Mouse (Mus musculus): ENCODE results near the gene Hsd17b3. TPM values are rescaled to one million over a fixed set of nuclear protein-coding genes. Genes with fewer than 3 reads are reported as not detected.

Hsd17b3 gene
- polyA plus RNA-seq, 1 experiment from 2014 or later: not detected

GRCm38 (mm10) chr13:64048467-64048866, 40.6 kb downstream of the Hsd17b3 start:
- WGBS (ENCODE audit: insufficient replicate concordance): 65% methylated on average over 2 of the region's 2 CpGs
- no peak for ATAC-seq (ENCODE audit: insufficient read depth)
- H3K27me3 ChIP-seq: no peaks in the 10 kb centered on the region
- no peaks in the 10 kb centered on the region for H3K9me3 ChIP-seq (replicated peaks)
- H3K36me3 ChIP-seq (replicated peaks): no peaks in the 10 kb centered on the region
- no peak overlapping the region for H3K4me3 ChIP-seq (replicated peaks)
- H3K4me1 ChIP-seq (replicated peaks): 0 out of 2 replicates have a peak, but pooled peaks cover 4% of the 10 kb centered on the region
- no peak overlapping the region for H3K4me2 ChIP-seq
- H3K9ac ChIP-seq: no peak overlapping the region
- no peak overlapping the region for H3K27ac ChIP-seq (replicated peaks)

GRCm38 (mm10) chr13:64039976-64040375, 49.1 kb downstream of the Hsd17b3 start:
- 19% methylated on average over 10 of the region's 10 CpGs for WGBS (ENCODE audit: insufficient replicate concordance)
- no peak for ATAC-seq (ENCODE audit: insufficient read depth)
- H3K4me3 ChIP-seq (replicated peaks): no peak overlapping the region
- H3K4me1 ChIP-seq (replicated peaks): peaks cover 3% of the 10 kb centered on the region; the same call in 1 of the 2 replicates
- H3K27ac ChIP-seq (replicated peaks): no peak overlapping the region
- no peaks in the 10 kb centered on the region for H3K27me3 ChIP-seq
- no peaks in the 10 kb centered on the region for H3K36me3 ChIP-seq (replicated peaks)
- H3K9me3 ChIP-seq (replicated peaks): no peaks in the 10 kb centered on the region
- H3K9ac ChIP-seq: no peak overlapping the region
- no peak overlapping the region for H3K4me2 ChIP-seq

GRCm38 (mm10) chr13:64038114-64038513, 50.9 kb downstream of the Hsd17b3 start:
- no peak for ATAC-seq (ENCODE audit: insufficient read depth)
- Histone ChIP-seq H3K4me1 (replicated peaks) (peaks cover 5% of the 10 kb centered on the region; the same call in 1 of the 2 replicates), H3K9ac (no peak overlapping the region), H3K9me3 (replicated peaks) (no peaks in the 10 kb centered on the region), H3K36me3 (replicated peaks) (no peaks in the 10 kb centered on the region), H3K4me2 (no peak overlapping the region), H3K27me3 (no peaks in the 10 kb centered on the region), H3K4me3 (replicated peaks) (no peak overlapping the region), H3K27ac (replicated peaks) (no peak overlapping the region)

GRCm38 (mm10) chr13:64036079-64037011, 52.7 kb downstream of the Hsd17b3 start:
- H3K9me3 ChIP-seq (replicated peaks): no peaks in the 10 kb centered on the region
- H3K4me1 ChIP-seq (replicated peaks): peaks cover 5% of the 10 kb centered on the region; the same call in 1 of the 2 replicates
- H3K9ac ChIP-seq: no peak overlapping the region
- H3K4me2 ChIP-seq: no peak overlapping the region
- H3K27ac ChIP-seq (replicated peaks): no peak overlapping the region
- no peaks in the 10 kb centered on the region for H3K27me3 ChIP-seq
- 18% methylated on average over 13 of the region's 13 CpGs for WGBS (ENCODE audit: insufficient replicate concordance)
- no peak overlapping the region for H3K4me3 ChIP-seq (replicated peaks)
- no peaks in the 10 kb centered on the region for H3K36me3 ChIP-seq (replicated peaks)
- 0 out of 2 replicates have a peak, but pooled peaks have one; percentile 28 for ATAC-seq (ENCODE audit: insufficient read depth)

- Histone ChIP-seq H3K4me3 (replicated peaks) (no peak overlapping the region), H3K4me1 (replicated peaks) (peaks cover 5% of the 10 kb centered on the region), H3K36me3 (replicated peaks) (no peaks in the 10 kb centered on the region), H3K27me3 (no peaks in the 10 kb centered on the region), H3K9ac (no peak overlapping the region), H3K27ac (replicated peaks) (no peak overlapping the region), H3K4me2 (no peak overlapping the region), H3K9me3 (replicated peaks) (no peaks in the 10 kb centered on the region)
- WGBS (ENCODE audit: insufficient replicate concordance): 24% methylated on average over 8 of the region's 8 CpGs
- no peak for ATAC-seq (ENCODE audit: insufficient read depth)
Observed at GRCm38 (mm10) chr13:64035036-64035435, 54.0 kb downstream of the Hsd17b3 start.

- Histone ChIP-seq H3K36me3 (replicated peaks) (no peaks in the 10 kb centered on the region), H3K9ac (no peak overlapping the region), H3K4me2 (no peak overlapping the region), H3K4me1 (replicated peaks) (peaks cover 5% of the 10 kb centered on the region), H3K27ac (replicated peaks) (no peak overlapping the region), H3K27me3 (no peaks in the 10 kb centered on the region), H3K4me3 (replicated peaks) (no peak overlapping the region), H3K9me3 (replicated peaks) (no peaks in the 10 kb centered on the region)
- WGBS (ENCODE audit: insufficient replicate concordance): 70% methylated on average over 6 of the region's 6 CpGs
- no peak for ATAC-seq (ENCODE audit: insufficient read depth)
Observed at GRCm38 (mm10) chr13:64033921-64034320, 55.1 kb downstream of the Hsd17b3 start.

- H3K27me3 ChIP-seq: no peaks in the 10 kb centered on the region
- H3K9ac ChIP-seq: no peak overlapping the region
- no peak overlapping the region for H3K4me3 ChIP-seq (replicated peaks)
- H3K27ac ChIP-seq (replicated peaks): no peak overlapping the region
- H3K9me3 ChIP-seq (replicated peaks): no peaks in the 10 kb centered on the region
- no peaks in the 10 kb centered on the region for H3K36me3 ChIP-seq (replicated peaks)
- ATAC-seq (ENCODE audit: insufficient read depth): no peak
- H3K4me2 ChIP-seq: no peak overlapping the region
- peaks cover 5% of the 10 kb centered on the region for H3K4me1 ChIP-seq (replicated peaks)
- 52% methylated on average over 4 of the region's 4 CpGs for WGBS (ENCODE audit: insufficient replicate concordance)
Observed at GRCm38 (mm10) chr13:64033181-64033580, 55.8 kb downstream of the Hsd17b3 start.

GRCm38 (mm10) chr13:64031254-64031653, 57.8 kb downstream of the Hsd17b3 start:
- 42% methylated on average over 4 of the region's 4 CpGs for WGBS (ENCODE audit: insufficient replicate concordance)
- H3K27ac ChIP-seq (replicated peaks): no peak overlapping the region
- H3K27me3 ChIP-seq: no peaks in the 10 kb centered on the region
- no peaks in the 10 kb centered on the region for H3K9me3 ChIP-seq (replicated peaks)
- peaks cover 5% of the 10 kb centered on the region for H3K4me1 ChIP-seq (replicated peaks)
- H3K36me3 ChIP-seq (replicated peaks): no peaks in the 10 kb centered on the region
- no peak for ATAC-seq (ENCODE audit: insufficient read depth)
- H3K9ac ChIP-seq: no peak overlapping the region
- no peak overlapping the region for H3K4me3 ChIP-seq (replicated peaks)
- no peak overlapping the region for H3K4me2 ChIP-seq

GRCm38 (mm10) chr13:64030792-64031191, 58.2 kb downstream of the Hsd17b3 start:
- H3K4me2 ChIP-seq: no peak overlapping the region
- no peak overlapping the region for H3K9ac ChIP-seq
- peaks cover 5% of the 10 kb centered on the region for H3K4me1 ChIP-seq (replicated peaks)
- H3K4me3 ChIP-seq (replicated peaks): no peak overlapping the region
- WGBS (ENCODE audit: insufficient replicate concordance): 40% methylated on average over 1 of the region's 1 CpGs
- no peaks in the 10 kb centered on the region for H3K36me3 ChIP-seq (replicated peaks)
- no peak overlapping the region for H3K27ac ChIP-seq (replicated peaks)
- H3K27me3 ChIP-seq: no peaks in the 10 kb centered on the region
- H3K9me3 ChIP-seq (replicated peaks): no peaks in the 10 kb centered on the region
- ATAC-seq (ENCODE audit: insufficient read depth): no peak

- Histone ChIP-seq H3K27me3 (no peaks in the 10 kb centered on the region), H3K4me2 (no peak overlapping the region), H3K4me3 (replicated peaks) (no peak overlapping the region), H3K27ac (replicated peaks) (no peak overlapping the region), H3K9me3 (replicated peaks) (no peaks in the 10 kb centered on the region), H3K36me3 (replicated peaks) (no peaks in the 10 kb centered on the region), H3K4me1 (replicated peaks) (no peaks in the 10 kb centered on the region), H3K9ac (no peak overlapping the region)
- 49% methylated on average over 4 of the region's 4 CpGs for WGBS (ENCODE audit: insufficient replicate concordance)
- ATAC-seq (ENCODE audit: insufficient read depth): no peak
Observed at GRCm38 (mm10) chr13:64024803-64025202, 64.2 kb downstream of the Hsd17b3 start.

- H3K27ac ChIP-seq (replicated peaks): no peak overlapping the region
- no peaks in the 10 kb centered on the region for H3K4me1 ChIP-seq (replicated peaks)
- H3K9ac ChIP-seq: no peak overlapping the region
- WGBS (ENCODE audit: insufficient replicate concordance): 54% methylated on average over 15 of the region's 15 CpGs
- H3K9me3 ChIP-seq (replicated peaks): no peaks in the 10 kb centered on the region
- no peak overlapping the region for H3K4me2 ChIP-seq
- no peak overlapping the region for H3K4me3 ChIP-seq (replicated peaks)
- no peaks in the 10 kb centered on the region for H3K36me3 ChIP-seq (replicated peaks)
- no peaks in the 10 kb centered on the region for H3K27me3 ChIP-seq
- ATAC-seq (ENCODE audit: insufficient read depth): no peak
Observed at GRCm38 (mm10) chr13:64022786-64023468, 66.1 kb downstream of the Hsd17b3 start.

Measured in liver, embryonic 15.5 days (tissue).